Mouse (Mus musculus): ENCODE data around the gene Chst14. TPM values are rescaled to one million over a fixed set of nuclear protein-coding genes. Genes with fewer than 3 reads are reported as not detected.

Chst14 gene
- total RNA-seq, 1 experiment from 2014 or later = 19.1 TPM

DNA sequence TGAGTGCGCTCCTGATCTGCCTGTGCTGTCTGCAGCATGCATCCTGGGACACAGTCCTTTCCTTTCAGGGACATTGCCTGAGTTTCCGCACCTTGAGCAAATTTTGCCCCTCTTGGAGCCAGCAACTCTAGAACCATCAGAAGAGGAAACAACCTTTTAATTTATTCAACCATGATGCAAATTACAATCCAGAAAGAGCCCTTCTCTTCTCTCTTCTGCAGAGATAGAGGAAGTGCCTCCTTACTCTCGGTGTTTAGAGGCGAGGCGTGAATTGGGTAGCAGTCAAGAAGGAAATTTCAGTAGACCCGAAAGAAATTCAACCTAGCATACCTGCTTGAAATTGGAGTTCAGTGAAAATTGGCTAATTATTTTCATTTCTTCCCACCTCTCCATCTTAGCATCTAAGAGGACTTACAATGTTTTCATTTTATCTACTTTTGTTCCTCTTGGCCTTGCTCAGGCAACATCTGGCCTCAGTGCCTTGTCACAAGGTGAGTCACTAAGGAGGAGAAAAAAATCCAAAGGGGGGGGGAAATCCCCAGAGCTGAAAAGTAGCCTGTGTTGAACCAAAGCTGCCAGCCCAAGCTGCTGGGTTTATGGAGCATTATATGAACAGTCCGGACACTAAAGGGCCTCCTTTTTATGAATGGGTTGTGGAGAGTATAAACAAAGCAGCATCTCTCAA is 20.7 kb upstream of the Chst14 start:
- DNase-seq = no peak

DNA sequence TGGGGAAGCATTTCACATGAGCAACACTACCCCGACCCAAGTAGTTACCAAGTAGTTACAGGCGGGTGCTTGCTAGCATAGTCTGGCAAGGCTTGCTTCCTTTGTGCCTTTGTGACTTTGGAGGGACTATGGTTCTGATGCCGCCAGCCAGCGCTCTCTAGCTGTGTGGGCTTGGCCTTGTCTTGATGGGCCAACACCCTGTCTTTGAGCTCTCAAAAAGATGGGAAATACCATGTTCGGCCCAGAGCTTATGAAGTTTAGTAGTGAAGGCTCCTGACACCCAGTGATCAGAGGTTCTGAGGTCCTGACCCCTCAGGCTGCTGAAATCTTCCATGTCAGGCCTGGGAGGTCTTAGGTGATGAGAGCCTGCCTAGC is 20.2 kb upstream of the Chst14 start:
- DNase-seq = no peak

DNA sequence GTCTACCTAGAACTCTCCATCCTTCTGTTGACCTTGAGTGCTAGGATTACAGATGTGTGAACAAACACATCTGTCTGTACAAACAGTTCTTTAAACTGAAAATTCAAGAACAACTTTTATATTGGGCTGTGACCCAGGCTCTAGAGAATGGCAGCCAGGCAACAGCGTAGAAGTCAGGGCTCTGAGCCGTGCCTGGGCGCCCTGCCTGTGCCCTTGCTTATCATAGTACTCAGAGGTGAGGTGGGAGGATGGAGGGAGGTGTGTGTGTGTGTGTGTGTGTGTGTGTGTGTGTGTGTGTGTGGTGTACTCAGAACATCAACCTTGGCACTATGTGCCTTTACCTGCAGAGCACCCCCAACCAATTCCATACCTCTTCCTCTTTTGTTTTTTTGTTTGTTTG is 18.5 kb upstream of the Chst14 start:
- no peak for DNase-seq

DNA sequence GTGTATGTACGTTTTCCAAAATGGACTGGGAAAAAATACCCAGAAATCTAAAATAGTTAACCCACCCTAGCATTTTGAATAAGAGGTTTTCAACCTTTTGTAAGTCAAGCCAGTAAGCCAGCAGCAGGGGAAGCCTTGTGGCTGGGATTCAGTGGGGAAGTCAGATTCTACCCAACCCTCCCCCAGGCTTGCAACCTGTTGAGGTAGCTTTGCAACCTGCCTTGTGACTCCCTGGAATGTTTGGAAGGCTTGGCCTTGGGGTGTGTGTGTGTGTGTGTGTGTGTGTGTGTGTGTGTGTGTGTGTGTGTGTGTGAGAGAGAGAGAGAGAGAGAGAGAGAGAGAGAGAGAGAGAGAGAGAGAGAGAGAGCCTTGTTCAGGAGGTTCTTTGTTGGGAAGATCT is 17.1 kb upstream of the Chst14 start:
- DNase-seq = no peak

DNA sequence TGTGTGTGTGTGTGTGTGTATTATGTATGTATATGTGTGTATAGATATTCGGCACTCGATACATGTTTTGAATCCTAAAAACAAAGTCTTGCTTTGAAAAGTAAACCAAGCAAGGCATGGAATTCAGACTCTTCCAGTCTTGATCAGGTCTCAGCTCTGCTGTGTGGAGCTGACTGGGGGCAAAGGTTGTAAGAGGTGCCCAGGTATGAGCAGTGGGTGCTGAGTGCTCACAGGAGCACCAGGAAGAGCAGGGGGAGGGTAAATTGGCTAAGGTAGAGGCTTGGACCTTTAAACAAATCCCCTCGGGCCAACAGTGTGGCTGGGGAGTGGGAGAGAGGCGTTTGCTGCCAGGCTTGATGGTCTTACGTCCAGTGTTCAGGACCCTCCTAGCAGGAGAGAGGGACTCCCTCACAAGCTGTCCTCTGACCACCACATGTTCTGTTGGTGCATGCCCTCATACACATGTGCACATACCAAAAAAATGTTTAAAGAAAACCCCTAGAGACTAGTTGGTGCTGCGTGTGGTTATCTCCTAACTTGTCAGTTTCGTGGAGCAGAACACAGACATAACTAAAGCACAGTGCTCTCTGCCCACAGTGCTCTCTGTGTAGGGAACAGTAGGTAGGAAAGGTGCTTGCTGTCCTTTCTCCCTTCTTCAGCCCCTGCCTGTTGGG is 15.6 kb upstream of the Chst14 start:
- no peak for DNase-seq

DNA sequence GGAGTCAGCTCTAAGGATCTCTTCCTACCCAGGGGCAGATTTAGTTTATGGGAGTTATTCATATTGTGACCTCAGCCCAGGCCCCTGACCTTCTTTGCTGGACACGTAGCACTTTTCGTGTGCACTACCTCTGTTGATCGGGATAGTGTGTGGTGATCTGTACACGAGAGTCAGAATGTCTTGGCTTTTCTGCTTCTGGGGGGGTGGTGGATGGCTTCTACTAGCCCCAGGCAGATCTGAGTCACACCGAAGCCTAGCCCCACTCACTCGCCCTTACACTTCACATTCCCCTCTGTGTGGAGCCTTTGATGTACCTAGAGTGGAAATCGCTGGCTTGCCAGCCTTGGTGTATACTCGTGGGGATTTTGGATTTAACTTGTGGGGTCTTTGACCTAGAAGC is 13.6 kb upstream of the Chst14 start:
- no peak for DNase-seq

DNA sequence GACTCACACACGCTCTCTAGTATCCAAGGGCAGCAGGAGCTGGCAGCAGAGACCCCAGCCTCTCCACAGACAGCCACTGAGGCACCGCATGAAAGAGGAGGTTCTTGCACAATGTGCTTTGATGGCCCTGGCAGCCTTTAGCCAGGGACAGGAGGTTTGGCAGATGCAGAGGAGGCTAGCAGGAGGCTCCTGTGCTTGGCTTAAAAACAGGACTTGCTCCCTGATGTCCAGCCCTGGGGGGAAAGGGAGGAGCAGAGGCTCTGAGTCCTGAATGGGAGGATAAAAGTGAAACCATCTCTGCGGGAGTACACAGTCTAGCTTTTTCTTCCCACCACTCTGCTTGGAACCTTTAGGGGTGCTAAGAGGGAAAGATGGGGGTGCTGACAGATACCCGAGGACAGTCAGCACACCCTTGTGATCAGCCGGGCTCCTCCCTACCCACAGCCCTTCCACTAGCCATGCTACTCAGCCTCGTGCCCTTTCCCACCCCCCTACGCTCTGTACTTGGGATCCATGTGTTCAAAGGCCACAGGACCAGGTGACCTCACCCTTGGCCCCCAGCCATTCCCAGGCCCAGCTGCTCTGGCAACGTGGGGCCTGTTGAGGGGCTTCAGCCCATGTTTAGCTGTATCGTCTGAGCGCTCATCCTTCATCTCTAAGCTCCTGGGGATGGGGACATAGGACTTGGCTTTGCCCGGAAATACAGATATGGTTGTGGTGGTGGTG is 12.6 kb upstream of the Chst14 start:
- no peak for DNase-seq

DNA sequence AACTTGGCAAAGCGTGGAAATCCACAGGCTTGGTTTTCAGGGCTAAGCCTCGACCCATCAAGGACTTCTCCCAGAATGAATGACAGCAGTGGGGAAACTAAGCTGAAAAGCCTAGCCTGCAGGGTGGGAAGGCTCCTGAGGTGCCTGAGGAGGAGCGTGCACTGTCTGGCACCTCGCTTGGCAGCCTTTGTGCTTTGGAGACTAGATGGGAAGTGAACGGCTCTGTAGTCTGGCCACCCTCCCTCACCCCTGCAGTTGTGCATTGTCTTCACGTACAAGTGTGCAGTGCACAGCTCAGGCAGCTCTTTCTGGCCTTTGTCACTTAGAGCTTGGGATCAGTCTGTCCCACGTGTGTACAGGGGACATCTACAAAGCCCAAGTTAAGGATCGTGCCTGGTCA is 11.6 kb upstream of the Chst14 start:
- no peak for DNase-seq

DNA sequence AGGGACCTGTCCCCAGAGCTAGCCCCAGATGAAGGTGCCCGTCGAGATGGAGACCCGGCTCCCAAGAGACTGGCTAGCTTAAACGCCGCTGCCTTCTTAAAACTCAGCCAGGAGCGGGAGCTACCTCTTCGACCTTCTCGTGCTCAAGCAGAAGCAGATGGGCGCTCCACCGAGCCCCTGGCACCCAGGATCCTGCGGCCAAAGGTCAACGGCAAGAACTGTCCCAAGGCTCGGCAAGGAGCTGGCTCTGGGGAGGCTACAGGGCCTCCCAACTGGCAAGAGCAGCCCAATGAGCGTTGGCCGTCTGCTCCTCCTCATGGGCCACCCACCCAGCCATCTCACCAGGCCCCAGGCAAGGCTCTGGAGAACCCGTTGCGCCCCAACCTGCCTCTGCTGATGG is 9.9 kb upstream of the Chst14 start:
- no peak for DNase-seq

DNA sequence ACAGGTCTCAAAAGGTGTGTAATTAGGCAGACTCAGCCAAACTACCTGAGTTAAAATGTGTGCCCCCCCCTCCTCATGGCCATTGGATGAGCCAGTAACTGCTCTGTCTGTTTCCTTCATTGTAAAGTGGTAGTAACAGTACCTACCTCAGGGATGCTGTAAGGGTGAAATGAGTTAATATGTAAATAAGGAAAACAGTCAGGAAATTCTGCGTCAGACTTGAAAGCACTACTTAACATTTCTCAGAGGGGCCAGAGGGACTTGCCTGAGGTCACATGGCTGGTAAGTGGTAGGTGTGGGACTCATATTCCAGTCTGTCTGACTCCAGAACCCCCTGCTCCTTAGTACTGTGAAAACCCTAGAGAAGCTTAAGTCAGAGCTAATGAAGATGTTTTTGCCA is 7.8 kb upstream of the Chst14 start:
- DNase-seq = no peak

DNA sequence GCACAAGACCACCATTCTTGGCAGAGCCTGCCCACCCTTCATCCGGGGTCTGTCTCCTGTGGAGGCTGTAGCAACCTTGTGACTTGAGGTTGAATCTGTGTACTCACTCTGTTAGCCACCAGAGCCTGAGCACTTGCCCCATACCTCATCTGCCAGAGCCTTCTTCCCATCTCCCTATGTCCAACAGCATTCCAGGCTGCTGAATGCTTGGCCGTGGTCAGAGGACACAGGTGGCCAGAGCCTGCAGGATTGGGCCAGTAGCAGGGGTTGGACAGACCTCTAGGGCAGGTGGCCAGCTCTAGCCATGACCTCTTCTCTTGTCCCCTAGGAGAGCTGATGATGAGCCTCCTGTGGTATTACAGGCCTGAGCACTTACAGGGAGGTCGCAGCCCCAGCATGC is 5.9 kb upstream of the Chst14 start:
- DNase-seq = no peak

DNA sequence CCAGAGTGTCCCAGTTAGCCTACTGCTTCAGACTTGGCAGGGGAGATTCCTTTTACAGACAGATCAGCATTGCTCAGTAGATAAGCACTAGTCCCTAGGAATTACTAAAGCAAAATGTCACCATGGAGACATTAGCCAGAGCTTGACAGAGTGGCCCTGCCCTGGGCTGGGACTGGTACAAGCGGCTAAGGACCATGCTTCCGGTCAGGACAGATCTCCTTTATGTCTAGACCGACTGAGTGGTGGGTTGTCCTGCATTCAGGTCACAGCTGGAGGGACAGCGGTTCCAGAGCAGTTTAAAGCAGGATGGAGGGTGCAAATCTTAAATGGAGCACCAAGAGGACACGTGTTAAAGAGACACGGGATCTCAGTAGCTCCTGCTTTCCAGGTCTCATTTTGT is 344 bp upstream of the Chst14 start:
- DNase-seq = no peak

DNA sequence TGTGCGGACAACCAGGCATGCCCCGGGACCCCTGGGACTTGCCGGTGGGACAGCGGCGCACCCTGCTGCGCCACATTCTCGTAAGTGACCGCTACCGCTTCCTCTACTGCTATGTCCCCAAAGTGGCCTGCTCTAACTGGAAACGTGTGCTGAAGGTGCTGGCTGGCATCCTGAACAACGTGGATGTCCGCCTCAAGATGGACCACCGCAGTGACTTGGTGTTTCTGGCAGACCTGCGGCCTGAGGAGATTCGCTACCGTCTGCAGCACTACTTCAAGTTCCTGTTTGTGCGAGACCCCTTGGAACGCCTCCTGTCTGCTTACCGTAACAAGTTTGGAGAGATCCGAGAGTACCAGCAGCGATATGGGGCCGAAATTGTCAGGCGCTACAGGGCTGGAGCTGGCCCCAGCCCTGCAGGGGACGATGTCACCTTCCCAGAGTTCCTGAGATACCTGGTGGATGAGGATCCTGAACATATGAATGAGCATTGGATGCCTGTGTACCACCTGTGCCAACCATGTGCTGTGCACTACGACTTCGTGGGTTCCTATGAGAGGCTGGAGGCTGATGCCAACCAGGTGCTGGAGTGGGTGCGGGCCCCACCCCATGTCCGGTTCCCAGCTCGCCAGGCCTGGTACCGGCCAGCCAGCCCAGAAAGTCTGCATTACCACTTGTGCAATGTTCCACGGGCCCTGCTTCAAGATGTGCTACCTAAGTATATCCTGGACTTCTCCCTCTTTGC is 873 bp downstream of the Chst14 start:
- no peak for DNase-seq

DNA sequence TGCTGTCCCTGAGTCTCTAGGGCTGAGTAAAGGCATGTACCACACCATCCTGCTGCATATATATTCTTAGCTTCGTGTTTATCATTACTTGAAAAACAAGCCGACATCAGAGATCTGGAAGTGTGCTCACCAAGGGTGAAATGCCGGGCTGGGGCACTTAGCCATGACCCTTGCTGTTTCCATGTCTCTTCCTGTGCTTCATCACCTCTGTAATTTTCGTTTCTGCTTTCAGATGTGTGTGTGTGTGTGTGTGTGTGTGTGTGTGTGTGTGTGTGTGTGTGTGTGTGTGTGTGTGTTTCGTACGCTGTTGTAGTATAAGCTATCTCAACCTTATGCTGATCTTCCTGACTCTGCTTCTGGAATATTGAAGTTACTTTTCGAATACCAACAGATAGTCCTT is 15.0 kb downstream of the Chst14 start:
- DNase-seq = no peak

DNA sequence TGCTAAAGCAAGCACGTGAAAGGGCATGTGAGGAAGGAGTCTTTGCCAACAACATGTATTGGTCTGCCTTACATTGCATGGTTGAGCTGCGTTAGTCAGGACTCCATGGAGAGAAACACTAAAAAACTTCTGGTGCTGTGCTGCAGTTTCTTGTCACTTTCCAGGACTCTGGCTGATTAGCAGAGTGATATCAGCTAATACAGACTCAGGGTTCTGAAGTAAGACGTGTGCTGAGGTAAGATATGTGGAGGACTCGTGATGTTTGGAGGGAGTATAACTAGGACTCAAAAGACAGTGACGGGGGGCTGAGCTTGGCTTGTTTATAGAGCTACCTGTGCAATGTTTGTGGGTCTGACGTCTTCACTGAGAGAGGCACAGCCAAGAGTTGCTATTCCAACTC is 16.9 kb downstream of the Chst14 start:
- DNase-seq = no peak

DNA sequence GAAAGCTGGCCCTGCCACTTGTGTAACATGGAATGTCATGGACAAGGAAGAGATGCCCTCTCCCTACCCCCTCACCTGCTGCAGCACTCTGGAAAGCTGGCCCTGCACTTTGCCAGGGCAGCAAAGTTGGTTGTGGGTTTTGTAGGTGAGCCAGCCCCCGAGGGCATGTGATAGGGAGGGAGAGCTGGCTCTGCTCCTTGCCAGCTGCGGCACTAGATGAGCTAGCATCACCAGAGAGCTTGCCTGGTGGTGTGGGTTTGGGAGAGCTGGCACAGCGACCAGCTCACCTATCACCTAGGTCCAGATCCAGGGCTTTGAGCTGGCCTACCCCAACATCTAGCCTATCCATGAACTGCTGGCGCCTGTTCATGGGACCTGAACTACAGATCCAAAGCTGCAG is 22.5 kb downstream of the Chst14 start:
- no peak for DNase-seq

DNA sequence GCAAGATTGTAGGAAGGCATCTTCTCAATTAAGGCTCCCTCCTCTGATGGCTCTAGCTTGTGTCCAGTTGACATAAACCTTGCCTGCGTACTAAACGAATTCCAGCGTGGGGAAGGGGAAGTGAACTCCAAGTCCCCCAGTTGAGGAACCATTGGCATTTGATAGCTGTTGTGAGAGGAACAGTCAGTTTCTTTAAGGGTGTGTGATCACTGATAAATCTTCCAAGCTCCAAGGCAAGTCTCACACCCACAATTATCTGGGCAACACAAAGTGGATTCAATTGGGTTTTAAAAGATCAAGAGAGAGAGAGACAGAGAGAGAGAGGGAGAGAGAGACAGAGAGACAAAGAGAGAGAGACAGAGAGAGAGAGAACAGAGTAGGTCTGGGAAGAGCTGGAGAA is 23.4 kb downstream of the Chst14 start:
- DNase-seq = no peak

DNA sequence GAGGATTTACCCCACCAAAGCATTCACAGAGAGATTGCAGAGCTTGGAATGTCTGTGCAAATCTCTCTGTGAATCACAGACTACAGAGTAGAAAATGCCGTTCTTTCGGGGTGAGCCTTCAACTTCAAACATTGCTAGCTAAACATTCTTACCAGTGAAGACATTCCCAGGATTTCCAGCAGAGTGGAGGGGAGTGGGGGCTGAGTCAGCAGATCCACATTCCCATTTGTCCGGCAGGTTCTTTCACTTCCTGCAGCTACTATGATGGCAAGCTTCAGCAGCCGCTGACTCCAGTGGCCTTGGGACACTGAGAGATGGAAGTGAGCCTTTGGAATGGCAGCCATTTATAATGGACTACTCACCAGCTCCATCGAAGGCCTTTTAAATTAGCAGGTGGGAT is 30.2 kb downstream of the Chst14 start:
- DNase-seq = no peak

DNA sequence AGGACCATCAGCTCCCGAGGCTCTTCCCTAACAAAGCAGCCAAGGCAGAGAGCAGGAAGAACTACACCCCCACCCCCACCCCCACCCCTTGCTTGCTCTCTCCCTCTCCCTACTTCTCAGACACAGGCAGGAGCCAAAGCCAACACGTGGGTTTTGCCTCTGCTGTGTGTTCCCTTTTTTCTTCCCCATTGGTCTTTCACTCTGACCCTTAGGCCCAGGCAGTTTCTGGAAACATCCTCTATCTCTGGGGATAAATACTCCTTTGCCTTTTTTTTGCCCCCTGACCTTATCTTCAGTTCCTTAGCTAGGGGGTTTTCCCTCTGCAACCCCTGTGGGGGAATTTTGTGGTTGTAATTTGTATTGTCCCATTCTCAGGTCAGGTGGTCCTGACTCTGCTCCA is 33.3 kb downstream of the Chst14 start:
- DNase-seq = no peak

DNA sequence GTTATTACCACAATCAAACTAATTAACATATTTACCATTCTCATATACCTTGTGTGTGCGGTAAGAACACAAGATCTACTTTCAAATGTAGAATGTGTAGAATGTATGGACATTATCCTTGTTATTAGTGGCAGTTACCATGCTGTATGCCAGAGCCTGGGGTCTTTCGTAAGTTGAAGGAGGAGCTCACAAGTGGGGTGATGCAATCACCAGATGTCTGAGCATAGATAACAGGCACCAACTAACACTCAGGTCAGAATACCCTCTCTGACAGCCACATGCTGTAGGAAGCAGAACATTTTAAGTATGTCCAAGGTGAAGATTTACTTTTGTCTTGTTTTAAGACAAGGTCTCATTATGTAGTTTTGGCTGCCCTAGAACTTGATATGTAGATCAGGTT is 34.1 kb downstream of the Chst14 start:
- no peak for DNase-seq

DNA sequence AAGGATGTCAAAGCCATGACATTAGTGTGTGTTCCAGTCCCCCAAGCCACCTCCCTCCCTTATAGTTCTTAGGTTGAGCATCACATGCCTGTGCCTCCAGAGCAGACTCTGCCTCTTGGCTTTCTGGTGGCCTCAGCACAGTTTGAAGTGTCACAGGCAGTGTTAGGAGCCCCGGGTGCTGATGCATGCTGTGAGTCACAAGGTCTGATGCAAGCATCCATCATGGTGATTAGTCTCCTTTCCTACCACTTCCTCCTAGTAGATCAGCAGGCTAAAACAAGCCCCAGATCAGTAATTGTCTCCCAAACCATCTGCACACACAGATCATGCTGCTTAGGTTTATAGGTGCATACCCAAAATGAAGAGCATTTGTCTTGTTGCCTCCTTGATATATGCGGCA is 35.2 kb downstream of the Chst14 start:
- DNase-seq = peak; percentile 52

DNA sequence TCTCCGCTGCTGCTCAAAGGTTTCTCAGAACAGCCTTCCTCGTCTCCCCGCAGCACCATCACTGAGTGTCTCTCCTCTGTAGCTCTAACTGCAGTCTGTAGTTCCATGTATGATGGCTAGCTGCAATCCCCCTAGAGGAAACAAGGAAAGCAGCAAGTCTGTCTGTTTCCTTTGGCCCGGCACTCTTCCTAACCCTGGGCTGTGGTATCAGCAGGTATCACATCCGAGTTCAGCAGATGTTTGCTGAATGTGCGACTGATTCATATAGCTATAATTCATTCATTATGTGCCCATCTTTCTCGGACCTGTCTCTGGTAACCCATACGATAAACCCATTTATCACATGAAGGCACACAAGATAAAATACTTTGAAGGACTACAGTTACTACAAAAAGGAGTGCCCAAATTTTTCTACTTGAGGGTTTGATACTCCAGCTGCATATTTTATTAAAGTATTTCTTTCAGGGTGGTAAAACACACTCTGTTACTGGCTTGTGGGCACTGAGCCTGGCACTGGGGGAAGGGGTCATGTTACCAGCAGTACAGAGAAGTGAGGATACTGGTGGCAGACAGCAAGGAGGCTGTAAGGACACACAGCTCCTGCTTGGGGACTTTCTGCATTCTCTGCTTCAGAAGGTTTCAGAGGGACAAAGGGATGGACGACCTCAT is 36.8 kb downstream of the Chst14 start:
- DNase-seq = no peak

DNA sequence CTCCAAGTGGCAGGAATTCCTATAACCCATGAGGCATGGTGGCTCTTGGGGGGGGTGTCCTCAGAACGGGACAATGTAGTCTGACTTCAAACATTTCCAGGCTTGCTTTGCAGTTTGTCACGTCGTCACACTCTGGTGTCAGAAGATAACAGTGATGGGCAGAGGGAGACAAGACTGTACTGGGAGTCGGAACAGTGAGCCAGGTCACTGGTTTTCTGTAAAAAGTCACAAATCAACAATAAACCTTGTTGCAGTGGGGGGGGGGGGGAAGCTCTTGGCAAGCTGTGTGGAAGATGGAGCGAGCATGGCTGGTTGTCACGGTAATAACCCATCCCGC is 37.3 kb downstream of the Chst14 start:
- DNase-seq = no peak

All from adrenal gland, postnatal 25 days (tissue).